Mouse (Mus musculus) skeletal muscle tissue, adult 2 months (tissue): Measurements from ENCODE around the gene Gulp1.
A peak's percentile ranks its signal among the peaks of the same experiment; 100 is the strongest.

ENCODE experiments used
- DNase-seq: peaks from one replicate; pipeline ENCODE4 v3.0.0-alpha.2; 2012; ENCODE audit warnings: low read depth, low spot score

Gene Gulp1

DNA sequence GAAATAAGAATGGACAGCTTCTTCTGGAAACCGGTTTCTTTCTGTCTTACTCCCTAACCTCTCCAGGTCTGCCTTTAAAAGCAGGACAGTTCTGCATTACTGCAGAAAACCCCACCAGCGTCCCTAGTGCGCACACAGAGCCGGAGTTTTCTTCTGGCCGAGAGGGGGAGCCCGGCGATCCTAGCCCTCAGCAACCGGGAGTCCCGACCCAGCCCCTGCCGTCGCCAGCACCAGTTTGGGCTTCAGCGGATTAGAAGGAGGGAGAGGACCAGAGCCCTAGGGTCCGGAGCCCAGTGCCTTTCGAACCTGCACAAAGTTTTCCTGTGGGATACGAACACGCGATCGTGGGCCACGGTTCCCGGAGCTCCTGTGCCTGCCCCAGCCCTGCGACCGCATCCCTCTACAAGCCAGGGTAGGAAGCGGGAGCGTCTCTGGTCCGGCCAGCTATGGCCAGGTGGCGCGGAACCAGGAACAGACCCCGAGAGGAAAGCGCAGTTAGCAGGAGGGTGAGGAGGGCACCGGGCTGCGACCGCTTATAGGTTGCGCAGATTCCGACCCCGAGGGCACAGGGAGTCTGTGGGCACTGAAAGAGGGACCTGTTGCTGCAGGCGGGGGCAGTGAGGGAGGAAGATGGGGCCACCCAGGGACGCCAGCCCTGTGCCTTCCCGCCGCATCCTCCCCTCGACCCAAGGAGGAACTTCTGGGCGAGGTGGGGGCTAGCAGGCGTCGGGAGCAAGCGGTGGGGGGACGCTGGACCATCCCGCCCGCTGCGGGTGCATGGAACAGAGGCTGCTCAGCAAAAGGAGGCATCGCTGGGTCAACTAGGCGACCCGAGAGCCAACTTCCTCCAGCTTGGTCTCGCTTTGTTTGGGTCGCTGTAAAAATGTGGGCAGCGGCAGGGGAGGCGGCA is at the start of gene Gulp1:
Gene Gulp1 (plus strand): TSS at position 51 of the 910 bp plus-strand sequence.
- peak; percentile 42 for DNase-seq

DNA sequence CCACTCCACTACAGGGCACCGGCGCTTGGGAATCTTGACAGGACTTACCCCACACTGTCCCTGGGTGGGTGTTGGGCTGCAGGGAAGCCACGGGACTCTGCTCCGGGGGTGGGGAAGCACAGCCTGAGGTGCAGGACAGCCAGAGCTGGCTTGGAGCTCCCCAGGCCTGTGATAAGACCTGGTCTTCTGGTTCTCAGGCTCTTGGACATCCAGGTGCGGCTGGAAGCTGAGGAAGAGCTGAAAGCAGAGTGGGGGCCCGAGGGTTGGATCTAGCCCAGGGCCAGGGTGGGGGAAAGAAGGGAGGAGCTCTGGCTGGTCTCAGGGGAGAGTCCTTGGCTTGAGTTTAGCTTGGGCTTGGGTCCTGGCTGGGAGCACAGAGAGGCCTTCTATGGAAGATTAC is 1.1 kb upstream of the Gulp1 start:
- DNase-seq = no peak

DNA sequence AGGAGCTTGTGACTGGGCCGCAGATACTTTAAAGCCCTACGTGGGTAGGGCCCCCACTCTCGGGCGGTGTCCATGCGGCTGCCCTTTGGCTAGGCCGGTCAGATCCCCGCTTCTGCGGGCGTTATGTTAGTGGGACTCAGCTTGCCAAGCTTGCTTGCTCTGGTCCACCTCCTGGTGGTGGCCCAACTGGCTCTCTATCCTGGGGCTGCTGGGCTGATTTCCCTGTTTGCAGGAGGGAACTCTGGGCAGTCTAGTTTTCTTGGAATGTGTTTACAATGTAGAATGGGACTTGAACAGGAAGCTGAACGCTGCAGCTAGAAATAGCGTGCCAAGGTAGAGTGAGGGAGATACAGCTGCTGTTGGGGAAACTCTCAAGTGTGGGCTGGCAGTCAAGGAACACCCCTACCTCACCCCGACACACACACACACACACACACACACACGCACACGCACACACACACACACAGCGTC is 1.1 kb downstream of the Gulp1 start:
- peak; percentile 70 for DNase-seq

DNA sequence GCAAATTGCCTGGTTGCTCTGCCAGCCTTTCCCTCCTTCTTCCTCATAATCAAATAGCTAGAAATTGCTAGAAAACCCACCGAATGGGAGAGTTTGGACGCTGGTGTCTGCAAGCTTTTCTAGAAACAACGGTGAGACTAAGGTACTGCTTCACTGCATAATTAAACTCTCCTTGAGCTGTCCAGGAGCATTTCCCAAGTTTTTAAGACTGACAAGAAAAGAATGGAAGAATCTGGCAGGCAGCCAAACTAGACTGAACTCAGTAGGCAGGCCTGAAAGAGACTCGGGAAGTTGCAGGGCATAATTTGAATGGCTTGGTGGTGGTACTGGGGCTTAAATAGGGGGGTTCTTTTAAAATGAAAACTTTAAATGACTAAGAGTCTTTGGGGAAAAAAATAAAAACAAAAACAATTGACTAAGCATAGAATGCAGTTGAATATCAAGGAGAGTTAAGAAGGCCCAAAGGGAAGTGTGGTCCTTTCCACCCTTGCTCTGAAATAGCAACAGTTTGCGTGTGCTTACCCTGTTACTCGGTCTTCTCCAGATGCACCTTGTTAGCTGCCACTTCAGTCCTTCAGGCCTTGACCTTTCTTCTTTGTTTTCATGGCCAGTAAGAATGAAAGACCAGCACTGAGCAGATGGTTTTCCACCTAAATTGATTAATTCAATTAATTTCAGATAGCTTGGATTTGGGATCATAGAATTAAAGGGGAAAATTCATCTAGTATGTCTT is 2.0 kb downstream of the Gulp1 start:
- no peak for DNase-seq

DNA sequence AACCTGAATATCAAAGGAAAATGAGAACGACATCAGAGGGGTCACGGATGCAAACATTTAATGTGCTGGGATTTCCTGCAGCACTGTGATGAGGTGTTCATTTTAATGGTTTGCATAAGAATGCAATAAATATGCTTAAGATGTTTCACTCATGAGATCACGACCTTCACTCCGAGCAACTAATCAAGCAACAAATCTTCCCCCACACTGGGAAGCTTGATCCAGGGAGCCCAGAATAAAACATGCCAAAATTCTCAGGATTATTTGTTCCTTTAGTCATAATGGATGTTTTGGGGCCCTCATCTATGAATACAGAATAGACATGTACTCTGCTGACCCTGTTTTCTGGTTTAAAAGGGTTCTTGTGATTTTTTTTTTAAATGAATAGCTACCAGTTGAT is 16.1 kb downstream of the Gulp1 start:
- no peak for DNase-seq

DNA sequence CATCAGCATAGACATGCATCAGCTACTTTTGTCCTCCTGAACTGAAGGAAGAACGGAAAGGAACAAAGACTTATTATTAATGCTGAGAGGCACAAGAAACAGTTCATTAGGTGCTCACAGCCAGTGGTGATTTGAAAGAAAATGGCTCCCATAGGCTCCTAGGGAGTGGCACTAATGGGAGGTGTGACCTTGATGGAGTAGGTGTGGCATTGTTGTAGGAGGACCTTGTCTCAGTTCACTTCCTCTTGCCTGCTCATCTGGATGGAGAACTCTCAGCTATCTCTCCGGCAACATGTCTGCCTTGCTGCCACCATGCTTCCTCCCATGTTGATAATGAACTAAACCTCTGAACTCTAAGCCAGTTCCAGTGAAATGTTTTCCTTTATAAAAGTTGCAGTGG is 17.0 kb downstream of the Gulp1 start:
- DNase-seq = no peak

DNA sequence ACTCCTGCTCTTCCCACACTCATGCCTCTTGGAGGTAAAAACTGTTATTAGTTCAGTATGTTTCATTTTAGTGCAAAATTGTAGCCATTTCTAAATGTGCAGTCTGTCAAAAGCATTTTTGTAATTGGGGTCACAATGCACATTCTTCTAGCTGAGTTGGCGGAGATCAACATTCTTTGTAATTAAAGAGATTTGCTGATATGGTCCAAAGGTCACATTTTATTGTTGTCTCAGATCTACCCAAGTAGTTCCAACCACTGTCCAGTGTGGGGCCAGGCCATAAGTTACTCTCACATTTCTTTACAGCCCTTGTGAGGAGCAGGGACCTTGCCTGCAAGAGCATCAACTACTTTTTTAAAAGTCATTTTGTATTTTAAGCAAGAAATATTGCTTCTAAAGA is 24.7 kb downstream of the Gulp1 start:
- DNase-seq = no peak

DNA sequence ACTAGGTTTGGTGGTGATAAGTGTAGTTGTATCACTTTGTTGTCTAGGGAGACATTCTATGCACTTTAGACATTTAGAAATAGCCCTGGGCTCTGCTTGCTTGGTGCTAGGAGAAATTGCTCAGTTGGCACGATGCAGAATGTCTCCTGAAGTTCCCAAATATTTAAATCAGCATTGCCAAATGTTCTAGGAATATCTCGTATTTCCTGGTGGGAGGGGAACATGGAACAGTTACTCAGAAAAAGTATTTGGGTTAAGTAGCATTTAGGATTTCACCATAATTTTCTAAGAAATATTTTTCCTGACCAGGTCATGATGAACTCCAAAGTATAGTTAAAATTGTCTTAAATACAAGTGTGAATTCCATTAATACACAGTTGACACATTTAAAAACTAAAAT is 25.3 kb downstream of the Gulp1 start:
- DNase-seq = no peak

DNA sequence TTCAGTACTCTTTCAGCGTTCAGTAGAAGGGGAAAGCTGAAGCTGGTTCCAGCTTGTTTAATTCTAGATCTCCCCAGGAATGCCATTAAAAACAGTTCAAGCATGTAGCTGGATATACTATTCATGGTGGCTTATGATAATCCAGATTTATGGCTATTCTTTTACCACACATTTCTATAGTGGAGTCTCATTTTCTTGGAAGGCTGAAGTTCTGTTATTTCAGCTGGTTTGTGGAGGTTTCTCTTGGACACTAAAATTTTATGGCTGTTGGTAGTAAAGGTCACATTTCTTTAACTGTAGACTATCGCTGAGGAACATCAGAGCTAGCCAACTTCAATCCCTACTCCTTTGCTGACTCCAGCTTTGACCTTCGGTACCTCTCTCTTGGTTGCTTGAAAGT is 29.1 kb downstream of the Gulp1 start:
- DNase-seq = no peak

DNA sequence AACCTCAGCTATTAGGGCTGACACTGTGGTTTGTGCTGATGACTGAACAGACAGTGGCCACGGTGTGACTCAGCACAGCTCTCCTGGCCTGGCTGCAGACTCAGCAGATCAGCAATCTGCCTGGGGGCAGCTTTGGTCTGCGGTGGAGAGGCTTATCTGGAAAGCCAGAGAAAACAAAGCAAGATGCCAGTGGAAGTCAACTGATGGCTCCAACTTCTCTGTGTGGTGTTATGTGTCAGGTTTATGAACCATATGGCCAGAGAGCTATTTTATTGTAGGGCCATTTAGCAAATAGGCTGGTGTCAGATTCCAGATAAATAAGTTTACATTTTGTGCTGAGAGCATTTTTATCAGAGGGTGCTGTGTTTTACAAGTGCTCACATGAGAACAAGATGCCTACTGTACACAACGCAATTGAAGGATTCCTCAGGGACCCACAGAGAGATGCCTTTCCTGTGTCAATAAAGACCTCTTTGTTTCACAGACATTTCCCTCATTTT is 33.6 kb downstream of the Gulp1 start:
- DNase-seq = no peak

DNA sequence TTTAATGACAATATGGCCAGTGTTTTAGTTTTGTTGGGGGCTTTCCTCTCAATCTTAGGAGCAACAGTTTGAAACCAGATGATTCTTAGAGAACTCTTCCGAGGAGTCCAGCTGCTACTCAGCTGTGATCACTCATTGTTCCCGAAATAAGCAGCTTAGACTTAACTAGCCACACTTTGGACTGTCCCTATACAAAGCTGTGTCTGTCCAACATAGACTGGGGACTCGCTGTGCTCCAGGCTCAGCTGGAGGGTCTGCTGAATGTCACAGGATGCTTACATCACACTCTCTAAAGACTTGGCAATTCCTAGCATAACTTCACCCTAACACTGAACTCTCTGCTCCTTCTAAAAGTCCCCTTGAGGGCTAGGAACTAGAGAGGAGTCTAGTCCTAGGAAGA is 40.4 kb downstream of the Gulp1 start:
- DNase-seq = no peak

DNA sequence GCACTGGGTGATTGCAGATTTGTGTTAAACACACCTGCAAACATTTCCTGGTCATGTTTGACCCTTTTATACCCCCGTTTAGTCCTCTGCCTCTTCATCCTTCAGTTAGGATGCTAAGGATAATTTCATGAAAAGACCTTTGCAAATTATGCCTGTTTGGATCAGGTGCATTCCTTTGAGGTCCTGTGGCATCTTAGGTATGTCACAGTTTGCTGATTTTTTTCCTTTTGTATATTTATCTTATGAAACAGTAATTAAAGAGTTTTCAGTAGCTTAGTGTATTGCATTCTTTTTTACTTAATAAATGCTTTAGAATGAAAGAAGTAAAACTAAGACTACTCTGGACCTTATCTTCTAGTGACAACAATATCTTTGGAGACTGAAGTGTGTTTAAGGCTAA is 41.8 kb downstream of the Gulp1 start:
- DNase-seq = no peak

DNA sequence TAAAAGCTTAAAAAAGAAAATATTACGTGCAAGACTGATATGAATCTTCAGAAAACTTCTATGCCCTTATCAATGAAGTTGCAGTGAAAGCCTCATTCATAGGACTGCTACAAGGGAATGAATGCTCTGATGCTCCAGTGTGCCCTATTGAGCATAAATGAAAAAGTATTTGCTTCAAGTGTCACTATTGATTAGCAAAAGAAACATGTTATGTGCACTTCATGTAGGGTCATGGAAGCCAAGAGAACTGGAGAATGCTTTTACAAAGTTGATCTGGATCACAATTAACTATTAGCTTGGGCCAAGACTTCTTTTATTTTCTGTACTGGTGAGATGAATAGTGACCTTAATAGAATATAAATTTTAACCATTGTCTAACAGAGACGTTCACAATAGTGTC is 47.0 kb downstream of the Gulp1 start:
- no peak for DNase-seq

DNA sequence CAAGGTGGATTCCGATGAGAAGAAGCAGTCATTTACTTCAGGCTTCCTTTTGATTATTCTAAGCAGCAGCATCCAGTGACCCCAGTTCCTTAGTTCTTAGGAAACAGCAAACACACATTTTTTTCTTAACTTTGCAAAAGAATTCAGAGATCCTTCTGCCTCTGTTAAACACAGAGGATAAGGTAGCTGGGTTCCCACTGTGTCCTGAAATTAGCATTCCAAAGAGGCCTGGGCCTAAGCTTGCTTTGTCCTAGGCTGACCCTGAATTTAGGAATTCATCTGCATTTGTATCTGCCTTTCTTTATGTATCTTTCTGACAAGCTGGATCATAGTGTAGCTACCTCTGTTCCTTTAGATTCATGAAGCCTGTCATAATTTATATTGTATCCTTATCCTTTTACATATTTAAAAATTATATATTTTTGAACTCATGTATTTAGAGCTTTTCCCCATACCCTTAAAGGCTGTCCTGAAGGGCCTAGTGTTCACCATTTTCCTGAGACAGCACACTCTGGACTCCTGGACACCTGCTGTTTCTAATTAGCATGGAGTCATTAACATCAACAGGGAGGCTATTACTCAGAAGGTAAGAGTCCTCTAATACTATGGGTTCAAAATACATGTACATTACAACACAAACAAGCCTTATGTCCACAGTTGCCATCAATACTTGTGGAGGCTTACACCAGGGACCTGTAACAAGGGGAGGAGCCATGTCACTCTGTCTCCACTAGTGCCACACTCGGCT is 62.2 kb downstream of the Gulp1 start:
- no peak for DNase-seq

DNA sequence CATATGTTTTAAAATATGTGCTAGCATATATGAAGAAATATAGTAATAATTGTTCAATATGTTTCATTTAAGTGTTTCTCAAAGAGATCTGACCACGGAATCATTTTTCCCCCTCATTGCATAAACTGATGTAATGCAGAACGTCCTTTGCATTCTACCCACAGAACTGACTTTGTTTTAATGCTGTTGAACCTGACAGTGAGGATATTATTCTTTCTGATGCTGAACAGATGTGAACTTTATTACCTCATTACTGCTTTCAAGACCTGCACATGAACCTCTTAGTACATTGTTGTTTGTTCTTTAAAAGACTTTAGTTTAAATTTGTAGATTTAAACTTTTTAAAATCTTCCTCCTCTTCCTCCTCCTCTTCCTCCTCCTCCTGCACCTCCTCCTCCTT is 67.4 kb downstream of the Gulp1 start:
- no peak for DNase-seq

DNA sequence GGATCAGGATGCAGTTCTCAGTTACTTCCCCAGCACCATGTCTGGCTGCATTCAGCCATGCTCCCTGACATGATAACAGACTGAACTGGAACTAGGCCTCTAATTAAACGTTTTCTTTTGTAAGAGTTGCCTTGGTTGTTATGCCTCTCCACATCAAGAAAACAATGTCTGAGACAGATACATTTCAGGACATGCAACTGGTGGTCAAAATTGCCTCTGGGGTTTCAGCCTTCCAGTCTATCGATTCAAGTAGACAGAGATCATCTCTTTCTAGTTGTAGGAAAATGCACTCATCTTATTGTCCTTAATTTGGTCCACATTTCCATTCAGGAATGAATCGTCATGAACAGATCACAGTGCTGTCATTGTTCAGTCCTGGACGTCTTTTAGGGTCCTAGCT is 83.2 kb downstream of the Gulp1 start:
- DNase-seq = no peak

DNA sequence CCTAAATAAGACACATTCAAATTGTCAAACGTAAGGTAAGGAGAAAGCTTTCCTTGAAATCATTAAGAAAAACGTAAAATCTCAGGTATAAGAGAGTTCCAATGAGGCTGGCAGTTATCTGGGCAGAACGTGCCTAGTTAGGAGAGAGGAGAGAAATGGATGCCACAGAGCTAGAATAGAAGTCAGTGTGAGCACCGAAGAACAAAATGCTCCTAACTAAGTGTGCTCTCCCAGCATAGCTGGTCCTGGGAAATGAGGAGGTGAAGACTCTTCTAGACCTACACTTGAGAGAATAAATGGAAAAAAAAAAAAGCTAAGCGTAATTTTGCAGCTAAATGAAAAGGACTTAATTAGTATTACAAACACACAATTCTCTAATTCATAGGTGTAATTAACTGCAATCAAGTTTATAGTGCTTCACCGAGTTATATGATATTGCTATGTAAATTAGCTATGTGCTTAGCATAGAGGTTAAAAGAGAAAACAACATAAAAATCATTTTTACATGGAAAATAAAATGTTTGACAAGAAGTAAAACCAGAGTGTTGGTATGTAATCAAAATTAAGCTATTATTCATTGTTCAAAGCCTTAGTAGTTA is 94.5 kb downstream of the Gulp1 start:
- DNase-seq = no peak

DNA sequence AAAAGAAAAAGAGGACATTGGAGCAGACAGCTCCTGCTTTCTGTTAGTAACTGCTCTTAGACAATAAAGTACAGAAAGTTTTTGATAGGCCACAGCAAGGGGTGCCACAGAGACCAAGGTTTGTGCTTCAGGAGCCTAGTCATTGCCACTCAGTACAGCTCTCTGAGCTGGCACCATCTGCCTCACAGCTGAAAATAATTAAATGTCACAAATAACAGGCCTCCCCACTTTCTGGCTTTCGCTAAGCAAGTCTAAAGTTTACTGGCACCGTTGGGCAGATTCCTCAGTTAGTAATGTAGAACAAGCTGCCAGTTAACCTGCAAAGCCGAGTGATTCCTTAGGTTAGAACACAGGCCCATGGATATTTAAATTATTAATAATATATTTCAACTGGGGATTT is 127.7 kb downstream of the Gulp1 start:
- peak; percentile 18 for DNase-seq

DNA sequence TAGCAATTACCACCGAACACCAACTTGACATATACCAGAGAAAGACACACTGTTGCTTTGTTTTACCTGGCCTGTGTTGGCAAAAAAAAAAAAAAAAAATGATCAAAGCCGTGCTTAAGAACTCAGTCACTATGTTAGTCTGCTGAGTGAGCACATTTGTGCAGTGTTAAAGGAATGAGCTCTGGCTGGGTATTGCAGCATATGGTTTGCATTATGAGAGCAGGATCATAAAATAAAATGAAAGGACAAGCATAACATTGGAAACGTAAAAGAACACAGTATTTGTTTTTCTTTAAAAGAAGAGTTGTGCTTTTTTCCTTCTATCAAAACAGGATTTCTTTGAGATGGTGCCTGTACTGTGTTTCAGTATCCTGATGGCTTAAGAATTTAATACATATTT is 128.1 kb downstream of the Gulp1 start:
- DNase-seq = peak; percentile 3

DNA sequence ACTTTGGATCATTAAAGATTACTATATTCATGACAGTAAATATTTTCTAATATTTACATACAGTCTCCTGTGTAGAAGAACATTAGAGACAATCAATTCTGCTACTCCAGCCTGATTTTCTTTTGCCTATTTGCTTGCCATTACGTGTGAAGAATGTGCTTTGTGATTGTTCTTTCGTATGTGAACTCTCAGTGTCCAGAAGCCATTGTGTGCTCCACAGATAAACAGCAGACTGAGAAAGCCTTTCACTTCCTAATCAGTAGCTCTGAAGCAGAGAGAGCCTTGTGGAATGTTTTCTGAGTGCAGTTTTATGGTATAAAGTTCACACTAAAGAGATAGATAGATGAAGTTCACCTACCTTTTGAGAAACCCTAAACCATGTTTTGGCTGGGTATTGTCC is 131.2 kb downstream of the Gulp1 start:
- no peak for DNase-seq

DNA sequence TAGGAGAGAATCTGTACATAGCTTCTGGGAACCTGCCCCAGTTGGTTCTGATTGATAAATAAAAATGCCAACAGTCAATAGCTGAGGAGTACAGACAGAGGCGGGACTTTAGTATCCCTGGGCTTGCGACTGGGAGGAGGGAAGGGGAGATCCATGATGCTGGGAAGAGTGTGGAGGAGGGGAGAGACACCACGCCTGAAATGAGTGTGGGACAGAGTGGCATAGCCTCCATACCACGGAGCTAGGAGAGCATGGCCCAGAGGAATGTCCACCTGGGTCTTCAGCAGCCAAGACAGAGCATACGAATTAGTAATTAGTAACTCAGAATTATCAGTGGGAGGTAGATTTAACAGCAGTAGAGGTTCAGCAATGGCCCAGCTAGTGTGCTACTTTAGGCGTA is 132.4 kb downstream of the Gulp1 start:
- DNase-seq = no peak
